Mouse (Mus musculus): ENCODE measurements around the gene Htra3.

Htra3 gene

DNA sequence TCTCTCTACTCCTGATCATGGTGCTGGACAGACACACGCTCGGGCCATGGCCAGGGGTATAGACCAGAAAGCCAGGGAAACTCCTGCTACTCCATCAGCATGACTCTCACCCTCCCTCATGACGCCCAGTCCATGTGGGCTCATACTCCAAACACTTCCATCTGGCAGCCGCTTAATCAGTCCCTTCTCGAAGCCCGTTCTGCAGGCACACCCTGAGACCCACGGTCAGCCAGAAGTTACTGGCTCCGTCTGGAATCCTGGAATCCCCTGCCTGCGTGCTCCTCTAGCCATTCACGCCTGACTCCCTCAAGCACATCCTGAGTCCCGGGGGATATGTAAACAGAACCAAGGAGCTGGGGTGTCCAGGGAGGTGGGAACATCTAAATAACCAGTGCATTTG is 11.7 kb upstream of the Htra3 start:
- DNase-seq = no peak

DNA sequence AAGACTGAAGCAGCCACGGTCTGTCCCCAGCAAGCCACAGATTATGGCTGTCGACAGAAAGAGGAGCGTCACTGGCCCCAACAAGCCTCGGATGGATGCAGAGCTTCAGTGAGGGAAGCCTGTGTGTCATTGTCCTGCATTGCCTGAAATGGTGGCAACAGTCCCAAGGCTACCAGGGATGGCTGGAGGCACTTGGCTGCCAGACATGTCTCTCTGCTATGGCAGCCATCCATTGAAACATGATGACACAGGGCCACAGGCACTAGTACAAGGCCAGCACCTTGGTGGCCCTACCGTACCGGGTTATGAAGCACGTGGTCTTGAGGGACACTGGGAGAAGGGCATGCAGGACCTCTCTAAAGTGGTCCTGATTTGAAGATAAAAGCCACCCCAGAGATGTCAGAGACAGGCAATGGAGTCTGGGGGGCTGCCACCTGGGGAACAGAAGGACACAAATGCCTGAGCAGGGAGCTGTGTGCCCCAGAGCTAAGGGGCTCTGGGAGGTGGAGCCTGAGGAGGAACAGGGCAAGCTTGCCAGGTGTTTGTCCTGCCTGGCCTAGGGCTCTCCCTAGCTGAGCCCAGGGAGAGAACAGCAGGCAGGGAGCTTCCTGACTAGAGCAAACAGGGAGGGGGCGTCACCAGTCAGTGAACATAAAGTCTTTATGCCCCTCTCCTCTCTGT is 11.0 kb upstream of the Htra3 start:
- DNase-seq = no peak

DNA sequence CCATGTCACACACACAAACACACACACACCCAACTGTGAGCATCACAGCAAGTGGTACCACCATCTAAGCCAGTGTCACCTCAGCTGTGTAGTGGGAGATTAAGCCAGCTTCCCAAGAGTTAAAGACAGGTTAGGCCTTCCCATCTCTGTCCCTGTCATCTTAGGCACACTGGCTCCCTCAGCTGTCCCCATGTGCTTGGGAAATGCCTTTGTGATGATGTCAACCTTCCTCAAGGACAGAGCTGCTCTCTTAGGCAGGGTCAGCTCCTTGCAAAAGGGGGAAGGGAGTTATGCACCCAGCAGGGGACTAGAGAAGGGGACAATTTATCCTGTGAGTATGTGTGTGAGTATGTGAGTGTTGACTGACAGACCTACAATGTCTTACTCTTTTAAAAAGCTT is 9.8 kb upstream of the Htra3 start:
- DNase-seq = no peak

DNA sequence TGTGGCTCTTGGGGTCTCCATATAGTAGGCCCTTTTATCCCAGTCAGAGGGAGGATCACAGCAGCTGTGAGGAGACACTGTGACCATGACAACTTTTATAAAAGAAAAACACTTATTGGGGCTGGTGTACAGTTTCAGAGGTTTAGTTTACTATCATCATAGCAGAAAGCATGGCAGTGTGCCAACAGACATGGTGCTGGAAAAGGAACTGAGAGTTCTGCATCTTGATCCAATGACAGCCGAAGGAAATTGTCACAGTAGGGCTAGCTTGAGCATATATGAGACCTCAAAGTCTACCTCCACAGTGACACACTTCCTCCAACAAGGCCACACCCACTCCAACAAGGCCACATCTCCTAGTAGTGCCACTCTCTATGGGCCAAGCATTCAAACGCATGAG is 9.3 kb upstream of the Htra3 start:
- no peak for DNase-seq

DNA sequence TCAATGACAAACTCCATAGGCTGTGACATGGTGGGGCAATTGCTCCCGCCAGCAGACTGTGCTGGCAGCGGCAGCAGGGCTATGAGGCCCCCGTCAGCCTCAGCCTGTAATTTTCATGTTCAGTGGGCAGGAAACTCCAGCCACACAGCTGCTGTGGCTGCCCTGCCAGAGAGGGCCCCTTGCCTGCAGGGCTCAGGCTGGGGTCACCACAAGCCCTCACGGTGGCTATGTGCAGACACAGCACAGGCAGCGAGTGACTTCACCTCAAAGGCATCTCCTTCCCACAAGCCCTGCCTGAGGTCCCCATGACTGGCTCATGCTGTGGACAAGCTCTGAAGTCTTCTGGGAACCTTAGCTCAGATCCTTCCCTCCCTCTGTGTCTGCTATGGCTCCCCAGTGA is 7.5 kb upstream of the Htra3 start:
- DNase-seq = peak; percentile 42

DNA sequence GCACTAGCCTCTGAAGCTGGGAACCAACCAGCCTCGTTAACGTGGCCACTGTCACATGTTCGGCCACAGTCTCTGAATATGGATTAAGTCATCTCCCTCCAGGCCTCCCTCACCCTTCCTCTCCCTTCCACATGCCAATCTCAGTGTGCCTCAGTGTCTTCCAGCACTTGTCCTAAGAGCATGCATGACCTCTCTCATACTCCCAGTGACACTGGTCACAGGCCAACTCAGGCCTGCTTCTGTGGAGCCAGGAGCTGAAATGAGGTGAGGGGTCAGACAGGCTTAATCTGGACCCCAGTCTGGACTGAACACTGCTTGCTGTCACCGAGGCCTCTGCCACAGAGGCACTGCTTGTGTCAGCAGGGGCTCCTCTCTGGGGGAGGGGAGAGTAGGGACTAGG is 6.8 kb upstream of the Htra3 start:
- DNase-seq = no peak

DNA sequence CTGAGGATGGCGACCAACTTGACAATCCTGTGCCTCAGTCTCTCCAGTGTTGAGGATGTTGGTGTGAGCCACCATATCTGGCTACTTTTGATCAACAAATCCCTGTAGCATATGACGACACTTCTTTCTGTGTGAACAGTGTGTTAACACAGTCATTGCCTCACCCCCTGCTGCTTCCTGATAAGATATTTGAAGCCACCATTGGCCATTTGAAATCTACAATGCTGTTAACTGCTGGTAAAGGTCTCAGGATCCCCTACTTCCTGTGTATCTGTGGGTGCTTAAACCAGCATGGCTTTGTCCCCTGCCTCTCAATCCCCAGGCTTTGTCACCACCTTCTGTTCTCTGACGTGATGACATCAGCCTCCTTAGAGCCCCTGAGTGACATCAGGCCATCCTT is 5.5 kb upstream of the Htra3 start:
- DNase-seq = no peak

DNA sequence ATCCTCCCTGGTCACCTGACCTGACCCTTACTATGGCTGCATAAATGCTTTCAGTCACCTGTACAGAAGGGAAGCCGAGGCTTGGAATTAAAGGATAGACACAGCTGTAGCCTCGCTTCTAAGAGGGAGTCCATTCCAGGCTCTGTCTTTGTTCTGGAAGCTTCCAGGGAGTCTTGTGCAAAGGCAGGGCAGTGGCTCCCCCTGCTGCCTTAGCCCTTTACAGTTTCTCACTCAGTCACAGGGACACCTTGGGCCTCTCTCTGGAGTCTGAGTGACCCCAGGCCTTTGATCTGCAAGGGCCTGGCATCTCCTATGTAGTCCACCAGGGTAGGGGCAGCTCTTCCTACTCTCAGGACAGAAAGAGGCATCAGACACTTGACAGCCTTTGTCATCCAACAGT is 1.4 kb upstream of the Htra3 start:
- DNase-seq = no peak

DNA sequence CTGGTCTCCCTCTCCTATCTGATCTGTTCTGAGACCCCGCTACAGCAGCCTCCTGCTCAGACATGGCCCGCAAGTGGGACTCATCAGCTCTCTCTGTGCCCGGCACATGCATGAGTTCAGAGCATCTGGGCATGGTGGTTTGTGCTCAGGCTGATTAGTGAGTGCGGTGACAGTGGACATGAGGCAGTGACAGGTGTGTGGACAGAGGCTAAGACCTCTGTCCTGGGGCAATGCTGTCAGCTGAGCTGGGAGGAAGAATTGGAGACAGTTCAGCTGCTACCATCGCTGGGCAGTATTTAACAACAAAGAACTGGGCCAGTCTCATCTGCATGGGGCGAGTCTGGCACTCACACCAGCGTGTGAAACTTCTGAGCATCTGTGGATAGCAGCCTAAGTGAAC is 2.6 kb downstream of the Htra3 start:
- no peak for DNase-seq

DNA sequence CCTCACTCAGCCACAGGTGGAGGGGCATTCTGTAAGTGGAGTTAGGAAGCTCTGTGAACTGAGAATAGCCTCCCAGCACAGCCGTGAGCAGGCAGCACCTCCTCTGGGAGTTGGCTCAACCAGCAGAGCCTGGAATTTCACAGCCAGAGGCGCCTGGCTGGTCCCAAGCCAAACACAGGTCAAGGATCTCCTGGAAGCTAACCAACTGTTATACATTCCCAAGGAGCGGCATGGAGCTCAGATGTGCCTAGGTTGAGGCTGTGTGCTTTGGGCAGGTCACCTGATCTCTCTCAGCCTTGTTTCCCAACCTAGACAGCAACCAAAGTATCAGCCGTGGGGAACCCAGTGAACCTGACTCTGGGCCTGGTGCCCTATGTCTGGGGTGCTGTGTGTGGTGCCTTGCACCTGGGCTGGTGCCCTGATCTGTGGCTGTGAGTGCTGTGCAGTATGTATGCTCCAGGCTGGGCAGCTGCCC is 5.5 kb downstream of the Htra3 start:
- DNase-seq = no peak

DNA sequence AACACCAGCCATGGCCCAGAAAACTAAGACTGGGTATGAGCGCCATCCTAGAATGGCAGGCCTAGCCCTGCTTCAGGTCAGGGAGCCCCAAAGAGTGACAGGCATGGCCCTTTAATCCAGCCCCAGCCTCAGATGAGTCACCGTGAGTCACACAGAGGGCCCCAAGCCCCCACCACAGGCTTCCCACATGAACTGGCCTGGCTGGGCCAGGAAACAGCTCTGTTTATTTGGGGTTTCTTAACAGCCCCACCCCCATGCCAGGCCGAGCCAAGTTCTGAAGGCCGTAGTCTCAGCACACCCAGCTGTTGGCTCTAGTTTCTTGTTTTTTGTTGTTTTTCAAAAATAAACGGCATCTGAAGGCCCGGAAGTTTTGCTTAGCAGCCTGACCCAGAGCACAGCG is 6.5 kb downstream of the Htra3 start:
- DNase-seq = no peak

DNA sequence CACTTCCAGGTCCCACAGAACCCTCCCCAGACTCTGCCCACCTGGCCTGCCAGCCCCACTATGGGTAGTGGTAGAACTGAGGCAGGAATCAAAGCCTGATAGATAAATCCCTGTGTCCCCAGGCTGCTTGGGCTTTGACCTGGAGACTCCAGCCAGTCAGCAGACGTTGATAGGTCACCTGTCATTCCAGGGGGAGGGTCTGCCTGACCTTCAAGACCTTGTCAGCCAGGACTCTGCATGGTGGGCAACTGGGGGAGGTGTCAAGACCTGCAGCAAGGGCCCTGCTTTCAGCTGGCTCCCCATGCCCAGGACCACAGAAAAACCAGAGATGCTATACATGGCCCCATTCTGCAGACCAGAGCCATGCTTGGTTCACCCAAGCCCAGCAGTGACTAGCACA is 7.0 kb downstream of the Htra3 start:
- DNase-seq = no peak

DNA sequence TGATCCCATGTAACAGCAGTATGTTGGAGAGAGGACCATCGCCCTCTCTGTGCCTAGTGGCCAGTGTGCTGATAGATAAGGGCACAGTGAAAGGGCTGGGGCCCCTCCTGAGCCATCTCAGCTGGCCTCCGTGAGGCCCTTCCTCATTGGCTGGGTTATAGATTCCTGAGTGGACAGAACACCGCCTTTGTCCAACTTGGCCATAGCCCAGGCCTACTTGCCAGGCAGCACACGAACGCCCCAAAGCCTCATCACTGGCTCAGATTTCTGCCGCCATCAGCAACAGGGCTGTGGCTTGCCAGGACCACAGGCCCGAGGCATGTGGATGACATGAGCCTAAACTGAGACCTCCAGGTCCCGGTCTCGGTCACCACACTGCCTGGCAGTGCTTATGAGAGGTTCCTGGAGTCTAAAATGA is 8.1 kb downstream of the Htra3 start:
- DNase-seq = no peak

DNA sequence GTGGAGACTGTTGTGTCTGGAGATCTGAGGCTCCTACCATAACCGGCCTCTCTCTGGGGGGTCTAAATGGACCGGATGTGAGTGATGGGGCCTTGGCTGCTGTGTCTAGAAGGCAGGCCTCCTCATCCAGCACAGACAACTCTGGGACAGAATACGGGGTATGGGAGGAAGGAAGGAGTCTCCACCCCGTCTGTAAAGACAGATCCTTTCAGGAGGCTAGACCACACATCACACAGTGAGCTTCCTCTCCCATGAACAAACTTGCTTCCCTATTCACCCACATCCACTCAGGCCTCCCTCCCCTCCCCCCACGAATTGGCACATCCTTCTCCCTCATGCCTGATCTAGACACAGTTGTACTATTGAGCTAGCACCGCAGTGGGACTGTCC is 9.2 kb downstream of the Htra3 start:
- DNase-seq = no peak

DNA sequence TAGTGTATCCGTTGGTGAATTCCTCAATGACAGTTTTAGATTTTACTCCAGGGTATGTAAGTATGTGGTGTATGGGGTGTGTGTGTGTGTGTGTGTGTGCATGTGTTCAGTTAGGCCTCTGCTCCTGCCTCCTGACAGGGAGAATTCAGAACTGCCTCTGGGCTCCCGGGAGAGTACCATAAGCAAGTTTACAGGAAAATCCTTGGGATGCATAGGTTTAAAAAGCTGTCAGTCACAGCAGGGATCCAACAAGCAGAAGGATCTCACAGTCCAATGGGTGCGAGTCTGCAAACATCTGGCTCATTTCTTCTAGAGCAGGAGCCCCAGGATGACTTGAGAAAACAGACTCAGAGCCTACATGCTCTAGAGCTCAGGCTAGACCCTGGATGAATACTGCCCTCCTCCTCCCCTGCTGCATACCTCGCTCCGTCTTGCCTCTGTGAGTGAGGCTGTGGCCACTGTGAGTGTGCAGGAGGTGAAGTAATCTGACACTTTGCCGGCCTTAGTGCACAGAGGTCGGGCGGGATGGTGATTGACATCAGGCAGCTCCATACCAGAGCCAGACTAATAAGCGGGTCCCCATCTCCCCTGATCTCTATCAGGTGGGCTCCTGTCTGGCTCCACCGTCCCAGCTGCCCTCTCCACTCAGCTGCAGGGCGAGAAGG is 9.7 kb downstream of the Htra3 start:
- DNase-seq = peak; percentile 71

DNA sequence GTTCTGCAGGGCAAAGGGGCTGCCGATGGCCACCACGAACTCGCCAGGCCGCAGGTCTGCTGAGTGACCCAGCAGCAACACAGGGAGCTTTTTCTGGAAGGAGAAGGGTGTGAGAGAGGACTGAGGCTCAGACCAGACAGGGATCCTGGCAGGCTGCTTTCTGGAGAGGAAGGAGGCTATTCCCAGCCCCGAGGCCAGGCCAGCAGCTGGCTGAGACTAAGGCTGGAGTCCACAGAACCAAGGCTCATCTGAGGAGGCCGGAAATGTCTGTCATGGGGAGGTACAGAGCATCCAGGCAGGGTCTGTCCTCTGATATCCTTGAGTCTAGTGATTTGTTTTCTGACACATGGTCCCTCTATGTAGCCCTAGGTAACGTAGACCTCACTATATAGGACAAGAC is 13.4 kb downstream of the Htra3 start:
- DNase-seq = no peak

DNA sequence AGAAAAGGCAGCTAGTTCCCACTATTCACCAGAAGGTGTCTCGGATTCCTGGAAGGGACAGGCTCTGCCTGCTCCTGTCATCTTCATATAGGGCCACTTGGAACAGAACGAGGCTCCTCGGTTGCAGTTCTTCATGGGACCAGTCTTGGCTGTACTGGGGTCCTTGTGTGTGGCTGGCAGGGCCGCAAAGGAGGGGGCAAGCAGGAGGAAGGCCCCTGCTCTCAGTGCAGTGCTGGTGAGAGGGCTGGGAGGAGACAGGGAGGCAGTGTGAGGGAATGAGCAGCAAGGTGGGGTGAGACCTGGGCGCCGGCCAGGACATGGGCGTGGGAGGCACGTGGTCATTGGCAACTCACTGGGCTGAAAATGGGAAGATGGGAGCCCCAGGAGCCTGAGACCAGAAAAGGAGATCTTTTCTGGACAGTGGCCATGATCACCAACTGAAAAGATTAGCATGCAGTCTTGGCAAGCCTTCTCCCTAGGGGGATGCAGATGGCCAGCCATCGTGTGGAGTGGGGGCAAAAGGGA is 17.5 kb downstream of the Htra3 start:
- DNase-seq = no peak

DNA sequence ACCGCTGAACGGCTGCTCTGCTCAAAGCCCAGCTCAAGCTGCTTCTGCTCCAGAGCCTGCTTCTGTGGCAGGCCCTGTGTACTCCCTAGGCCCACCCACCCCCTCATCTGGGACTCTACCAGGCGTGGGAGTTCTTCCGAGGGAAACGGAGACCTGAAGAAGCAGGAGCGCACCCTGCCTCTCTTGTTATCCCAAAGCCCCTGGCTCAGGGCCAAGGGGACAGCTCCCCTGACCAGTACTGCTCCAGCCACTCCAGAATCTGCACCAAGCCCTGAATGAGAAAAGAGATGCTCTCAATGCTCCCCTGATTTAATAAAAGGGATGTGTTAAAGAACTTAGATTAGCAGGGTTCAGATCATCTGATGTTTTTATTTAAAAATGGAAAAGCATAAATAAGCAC is 18.4 kb downstream of the Htra3 start:
- no peak for DNase-seq

DNA sequence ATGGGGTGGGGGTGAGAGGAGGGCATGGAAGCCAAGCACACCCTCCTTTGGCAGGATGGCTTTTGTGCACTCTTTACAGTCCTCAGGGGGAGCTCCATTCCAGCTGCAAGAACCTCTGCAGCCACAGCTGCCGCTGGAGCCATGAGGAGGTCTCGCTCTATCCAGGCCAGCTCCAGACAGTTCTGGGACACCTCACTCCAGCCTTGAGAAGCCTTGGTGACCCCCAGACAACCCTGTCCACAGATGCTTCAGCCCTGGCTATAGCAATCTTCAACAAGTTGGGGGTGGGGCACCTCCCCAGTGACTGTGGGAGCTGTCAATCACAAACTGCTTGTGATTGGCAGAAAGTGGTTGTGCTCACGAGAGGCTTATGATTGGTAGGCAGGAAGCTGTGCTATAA is 20.1 kb downstream of the Htra3 start:
- no peak for DNase-seq

DNA sequence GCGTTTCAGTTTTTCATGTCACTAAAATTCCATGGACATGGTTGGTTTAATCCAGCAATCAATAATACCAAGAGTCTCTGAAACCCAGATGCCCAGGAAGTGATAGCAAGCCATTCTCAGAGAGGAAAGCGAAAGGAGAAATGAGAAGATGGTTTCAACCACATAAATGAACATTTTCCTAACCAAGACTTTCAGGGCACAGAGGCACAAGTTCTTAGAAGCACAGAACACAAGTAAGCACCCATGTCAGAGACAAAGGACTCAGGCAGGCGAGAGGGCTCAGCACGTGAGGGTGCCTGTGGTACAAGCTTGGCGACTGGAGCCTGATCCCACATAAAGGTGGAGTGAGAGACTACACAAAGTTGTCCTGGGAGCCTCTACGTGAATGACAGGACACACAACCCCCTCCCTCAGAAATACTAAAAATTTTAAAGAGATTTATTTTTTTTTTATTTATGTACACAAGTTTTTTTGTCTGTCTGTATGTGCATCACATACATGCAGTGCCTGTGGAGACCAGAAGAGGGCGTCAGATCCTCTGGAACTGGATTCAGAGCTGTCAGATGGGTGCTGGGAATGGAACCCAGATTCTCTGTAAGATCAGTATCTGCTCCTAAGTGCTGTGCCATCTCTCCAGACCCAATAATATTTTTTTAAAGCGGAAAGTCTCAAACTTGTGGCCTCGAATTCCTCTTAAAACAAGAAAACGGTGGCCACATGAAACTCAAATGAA is 23.7 kb downstream of the Htra3 start:
- no peak for DNase-seq

DNA sequence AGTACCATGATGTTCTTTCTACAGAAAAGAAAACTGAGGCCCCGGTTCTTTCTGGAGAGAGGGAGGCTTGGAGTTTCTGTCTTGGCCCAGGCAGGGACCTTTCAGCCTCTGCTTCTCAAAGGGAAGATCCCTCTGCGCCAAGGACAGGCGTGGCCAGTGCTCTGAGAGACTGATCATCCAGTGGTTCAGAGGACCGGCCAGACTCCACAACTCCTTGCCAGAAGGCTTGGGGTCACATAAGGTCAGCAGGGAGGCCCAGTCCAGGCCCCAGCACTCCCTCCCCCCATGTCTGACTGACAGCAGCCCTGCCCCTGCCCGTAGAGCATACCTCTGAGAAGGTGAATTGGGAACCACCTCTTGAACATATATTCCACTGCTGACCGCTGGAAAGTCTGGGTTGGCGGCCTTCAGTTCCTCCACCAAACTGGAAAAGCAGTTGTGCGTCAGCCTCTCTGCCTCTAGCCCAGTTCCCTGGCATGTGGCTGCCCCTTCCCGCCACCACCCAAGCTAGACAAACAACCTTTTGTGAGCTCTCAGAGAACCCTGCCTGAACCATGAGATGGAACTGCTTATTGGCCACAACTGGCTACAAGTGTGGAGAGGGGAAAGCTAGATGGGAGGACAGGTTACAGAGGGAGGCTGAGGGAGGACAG is 25.7 kb downstream of the Htra3 start:
- DNase-seq = no peak

DNA sequence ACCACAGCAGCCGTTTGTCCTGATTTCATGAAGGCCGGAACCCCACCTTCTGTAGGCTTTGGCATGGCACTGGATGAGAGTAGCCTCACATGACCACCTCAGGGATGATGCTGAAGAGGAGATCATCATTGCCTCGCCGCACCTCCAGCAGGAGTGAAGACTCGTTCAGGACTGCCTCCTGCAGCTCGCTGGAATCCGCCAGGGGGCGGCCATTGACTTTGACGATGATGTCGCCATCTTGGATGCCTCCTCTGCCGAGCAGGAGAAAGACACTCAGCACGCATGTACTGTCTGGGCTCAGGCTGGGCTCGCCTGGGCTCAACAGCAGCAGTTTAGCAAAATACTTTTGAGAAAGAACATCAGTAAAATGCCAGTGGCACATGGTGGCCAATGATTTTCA is 26.7 kb downstream of the Htra3 start:
- no peak for DNase-seq

DNA sequence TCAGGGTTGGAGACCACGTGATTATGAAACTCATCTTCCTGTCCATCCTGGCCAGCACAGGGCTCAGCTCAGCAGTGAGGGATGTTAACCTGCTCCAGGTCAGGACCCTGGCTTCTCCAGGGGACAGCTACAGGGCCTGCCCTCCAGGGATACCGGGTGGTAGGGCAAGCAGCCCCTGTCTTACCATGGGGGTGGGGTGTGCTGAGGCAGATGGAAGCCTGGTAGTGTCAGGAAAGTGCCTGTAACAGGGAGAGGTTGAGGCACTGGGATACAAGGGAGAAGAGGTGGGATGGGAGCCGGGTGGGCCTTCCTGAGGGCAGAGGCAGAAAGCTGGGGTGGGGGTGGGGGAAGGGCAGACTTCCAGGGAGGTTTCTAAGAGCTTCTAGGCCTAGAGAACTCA is 27.3 kb downstream of the Htra3 start:
- no peak for DNase-seq

DNA sequence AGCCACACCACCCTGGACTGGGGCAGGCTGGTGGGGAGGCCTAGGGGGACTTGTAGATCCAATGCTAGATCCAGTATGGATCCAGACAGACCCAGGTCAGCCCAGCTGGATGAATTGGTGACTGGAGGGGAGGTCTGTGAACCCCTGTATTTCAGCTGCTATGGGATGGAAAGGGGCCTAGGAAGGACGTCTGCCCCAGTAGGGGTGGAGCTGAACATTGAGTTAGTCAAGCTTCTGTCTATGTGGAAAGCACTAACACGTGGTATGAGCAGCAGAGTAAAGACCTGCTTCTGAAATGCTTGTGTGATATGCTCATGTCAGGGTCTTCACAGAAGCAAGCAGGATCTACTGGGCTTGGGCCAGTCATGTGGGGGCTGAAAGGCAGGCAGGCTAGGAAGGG is 31.4 kb downstream of the Htra3 start:
- no peak for DNase-seq
